Mouse (Mus musculus): ENCODE measurements around the gene Gzmd.

DNA sequence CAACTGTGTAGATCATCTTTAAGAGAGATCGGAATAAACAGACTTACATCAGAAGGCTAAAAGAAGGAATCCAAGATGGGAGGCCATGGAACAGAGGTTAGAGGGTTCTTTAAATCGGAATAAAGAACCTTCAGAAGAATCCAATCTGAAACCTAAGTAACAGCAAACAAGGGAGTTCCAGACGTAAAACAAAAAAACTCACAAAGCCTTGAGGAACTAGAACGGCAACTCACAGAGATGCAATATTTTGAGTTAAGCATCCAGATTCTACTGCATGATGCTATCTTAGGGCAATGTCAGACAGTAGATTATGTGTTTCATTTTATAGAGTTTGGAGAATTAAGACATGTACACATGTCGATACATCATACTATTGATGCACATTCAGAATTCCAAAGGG, 42.1 kb upstream of the Gzmd start, which contains the start of gene Gzmn:
- no peak for TF ChIP-seq POLR2A (IDR thresholded peaks at IDR 0.05; ENCODE audit: insufficient read depth, low read depth, low read length)
- TF ChIP-seq CTCF (IDR thresholded peaks at IDR 0.05; ENCODE audit: insufficient read depth, low read depth, low read length), result no peak
